Mouse (Mus musculus): ENCODE measurements around the gene Adat2. TPM values are rescaled to one million over a fixed set of nuclear protein-coding genes. Genes with fewer than 3 reads are reported as not detected.

Adat2 gene
- 1.1 TPM in 1 of 2 replicates, not detected in the other for total RNA-seq (2015; ENCODE audit: low replicate concordance)
- total RNA-seq (2017; ENCODE audit: low replicate concordance) = 1.2 TPM in 1 of 2 replicates, not detected in the other

- ATAC-seq (replicated peaks; ENCODE audit: low FRiP score, poor library complexity, severe bottlenecking) = peak; percentile 96
Observed at GRCm38 (mm10) chr10:13552646-13553497, at the start of gene Adat2, which contains the start of gene Pex3. TSS of gene Adat2 (plus strand) at chr10:13552894. TSS of gene Pex3 (minus strand) at chr10:13553142.

- ATAC-seq (replicated peaks; ENCODE audit: low FRiP score, poor library complexity, severe bottlenecking) = no peak
Observed at GRCm38 (mm10) chr10:13521857-13522256, 30.8 kb upstream of the Adat2 start.

GRCm38 (mm10) chr10:13528155-13528554 is 24.5 kb upstream of the Adat2 start:
- ATAC-seq (replicated peaks; ENCODE audit: low FRiP score, poor library complexity, severe bottlenecking) = no peak

- ATAC-seq (replicated peaks; ENCODE audit: low FRiP score, poor library complexity, severe bottlenecking) = no peak
Observed at GRCm38 (mm10) chr10:13534751-13535150, 17.9 kb upstream of the Adat2 start.

- no peak for ATAC-seq (replicated peaks; ENCODE audit: low FRiP score, poor library complexity, severe bottlenecking)
Observed at GRCm38 (mm10) chr10:13536706-13537105, 16.0 kb upstream of the Adat2 start.

- ATAC-seq (replicated peaks; ENCODE audit: low FRiP score, poor library complexity, severe bottlenecking) = no peak
Observed at GRCm38 (mm10) chr10:13539769-13540333, 12.8 kb upstream of the Adat2 start.

- no peak for ATAC-seq (replicated peaks; ENCODE audit: low FRiP score, poor library complexity, severe bottlenecking)
Observed at GRCm38 (mm10) chr10:13541721-13542120, 11.0 kb upstream of the Adat2 start.

GRCm38 (mm10) chr10:13553498-13553985 is 848 bp downstream of the Adat2 start:
- peak; percentile 30 for ATAC-seq (replicated peaks; ENCODE audit: low FRiP score, poor library complexity, severe bottlenecking)

GRCm38 (mm10) chr10:13554316-13554715 is 1.6 kb downstream of the Adat2 start:
- no peak for ATAC-seq (replicated peaks; ENCODE audit: low FRiP score, poor library complexity, severe bottlenecking)

- ATAC-seq (replicated peaks; ENCODE audit: low FRiP score, poor library complexity, severe bottlenecking) = no peak
Observed at GRCm38 (mm10) chr10:13560014-13560674, 7.5 kb downstream of the Adat2 start.

GRCm38 (mm10) chr10:13564364-13565079 is 11.8 kb downstream of the Adat2 start:
- no peak for ATAC-seq (replicated peaks; ENCODE audit: low FRiP score, poor library complexity, severe bottlenecking)

- no peak for ATAC-seq (replicated peaks; ENCODE audit: low FRiP score, poor library complexity, severe bottlenecking)
Observed at GRCm38 (mm10) chr10:13565080-13565448, 12.4 kb downstream of the Adat2 start.

- no peak for ATAC-seq (replicated peaks; ENCODE audit: low FRiP score, poor library complexity, severe bottlenecking)
Observed at GRCm38 (mm10) chr10:13566393-13566792, 13.7 kb downstream of the Adat2 start.

- ATAC-seq (replicated peaks; ENCODE audit: low FRiP score, poor library complexity, severe bottlenecking) = no peak
Observed at GRCm38 (mm10) chr10:13569818-13570217, 17.1 kb downstream of the Adat2 start.

- no peak for ATAC-seq (replicated peaks; ENCODE audit: low FRiP score, poor library complexity, severe bottlenecking)
Observed at GRCm38 (mm10) chr10:13570697-13571538, 18.2 kb downstream of the Adat2 start.

- ATAC-seq (replicated peaks; ENCODE audit: low FRiP score, poor library complexity, severe bottlenecking) = no peak
Observed at GRCm38 (mm10) chr10:13572003-13572402, 19.3 kb downstream of the Adat2 start.

GRCm38 (mm10) chr10:13572410-13572809 is 19.7 kb downstream of the Adat2 start:
- ATAC-seq (replicated peaks; ENCODE audit: low FRiP score, poor library complexity, severe bottlenecking) = no peak

GRCm38 (mm10) chr10:13577123-13577522 is 24.4 kb downstream of the Adat2 start:
- ATAC-seq (replicated peaks; ENCODE audit: low FRiP score, poor library complexity, severe bottlenecking) = no peak

GRCm38 (mm10) chr10:13587914-13588313 is 35.2 kb downstream of the Adat2 start:
- no peak for ATAC-seq (replicated peaks; ENCODE audit: low FRiP score, poor library complexity, severe bottlenecking)
